Mouse (Mus musculus) kidney, postnatal 0 days (tissue): ENCODE results near the gene 6430571L13Rik. TPM values are rescaled to one million over a fixed set of nuclear protein-coding genes. Genes with fewer than 3 reads are reported as not detected.

Source experiments
- ATAC-seq: fragments of 200-750 bp; cut with Nextera tagmentation; replicated peaks from 2 replicates; pipeline ENCODE4 v1.8.0; 2017; ENCODE audit warnings: low read depth, moderate number of reproducible peaks, moderate TSS enrichment, moderate library complexity; ENCODE audit not compliant: low FRiP score
- DNase-seq: peaks from one replicate; pipeline ENCODE4 v3.0.0-alpha.2; 2016; ENCODE audit warnings: low spot score
- H3K27ac ChIP-seq: fragments of 300-500 bp; sonication (generic); 2 replicates; pipeline ENCODE4 v1.5.1; 2014; ENCODE audit warnings: mild to moderate bottlenecking
- H3K27me3 ChIP-seq: fragments of 300-500 bp; sonication (generic); 2 replicates; pipeline ENCODE4 v1.6.1; 2014; ENCODE audit warnings: low read length, mixed read lengths; ENCODE audit not compliant: insufficient read depth
- H3K36me3 ChIP-seq: fragments of 300-500 bp; sonication (generic); 2 replicates; pipeline ENCODE4 v1.6.1; 2014; ENCODE audit warnings: low read length, mixed read lengths; ENCODE audit not compliant: insufficient read depth
- H3K4me1 ChIP-seq: fragments of 300-500 bp; sonication (generic); replicated peaks from 2 replicates; pipeline ENCODE4 v1.6.1; 2014; ENCODE audit warnings: antibody characterized with exemption, low read length, mixed read lengths; ENCODE audit not compliant: insufficient read depth
- H3K4me2 ChIP-seq: fragments of 300-500 bp; sonication (generic); 2 replicates; pipeline ENCODE4 v1.6.1; 2014; ENCODE audit warnings: mild to moderate bottlenecking, low read length, moderate library complexity, mixed read lengths
- H3K4me3 ChIP-seq: fragments of 300-500 bp; sonication (generic); replicated peaks from 2 replicates; pipeline ENCODE4 v1.5.1; 2014; ENCODE audit warnings: low read depth, low read length
- H3K9ac ChIP-seq: fragments of 300-500 bp; sonication (generic); 2 replicates; pipeline ENCODE4 v1.6.1; 2014; ENCODE audit warnings: low read depth, low read length
- H3K9me3 ChIP-seq: fragments of 300-500 bp; sonication (generic); replicated peaks from 2 replicates; pipeline ENCODE4 v1.6.1; 2016; ENCODE audit warnings: low read length, inconsistent platforms, mixed read lengths
- CTCF ChIP-seq: IDR thresholded peaks from 2 replicates; pipeline ENCODE4 v1.5.1; 2016; ENCODE audit warnings: antibody characterized with exemption, low read depth, mild to moderate bottlenecking, moderate library complexity
- WGBS: fragments of 180-500 bp; shearing (Covaris S2); extraction: QIAGEN DNeasy Blood & Tissue Kit; methylation state at CpG from one replicate; pipeline ENCODE4 v1.1.7; 2014; 5-methylcytosine and 5-hydroxymethylcytosine counted together
- polyA plus RNA-seq: library from polyadenylated mRNA; unstranded; fragments of >200 nt; fragmentation: Nextera tagmentation; extraction: Ambion mirVana; gene quantifications from 2 replicates; pipeline ENCODE4 v1.2.1, GENCODE M21; 2015

6430571L13Rik gene
- polyA plus RNA-seq, 1 experiment from 2014 or later: 2.0 TPM

- TF ChIP-seq CTCF: no peak
- ATAC-seq (peak; percentile 66), DNase-seq (peak; percentile 40)
- H3K4me2 ChIP-seq: peak within 1 kb of the TSS; percentile 100
- no peaks in the 10 kb centered on the region for H3K9me3 ChIP-seq
- no peak within 1 kb of the TSS for H3K27ac ChIP-seq
- WGBS: 3% methylated on average over 30 of the region's 54 CpGs
- peak within 1 kb of the TSS; percentile 59 for H3K9ac ChIP-seq
- H3K4me3 ChIP-seq: peak within 1 kb of the TSS; percentile 59
- H3K27me3 ChIP-seq: peaks cover 50% of the 10 kb centered on the region
- H3K36me3 ChIP-seq: no peaks in the 10 kb centered on the region
- peaks cover 6% of the 10 kb centered on the region; the same call in 1 of the 2 replicates for H3K4me1 ChIP-seq
Measured at GRCm38 (mm10) chr9:107399491-107399971, 59.1 kb downstream of the 6430571L13Rik start, which contains the start of gene Cacna2d2. Cacna2d2 (plus strand) TSS chr9:107399612.

GRCm38 (mm10) chr9:107400060-107400511, 59.7 kb downstream of the 6430571L13Rik start:
- Histone ChIP-seq H3K9me3 (no peaks in the 10 kb centered on the region), H3K4me3 (peak overlapping the region; percentile 59), H3K4me2 (peak overlapping the region; percentile 100), H3K36me3 (no peaks in the 10 kb centered on the region), H3K27ac (no peak overlapping the region), H3K27me3 (peaks cover 50% of the 10 kb centered on the region), H3K4me1 (peaks cover 6% of the 10 kb centered on the region; the same call in 1 of the 2 replicates), H3K9ac (peak overlapping the region; percentile 59)
- WGBS: 2% methylated on average over 31 of the region's 45 CpGs
- ATAC-seq: peak; percentile 29
- no peak for DNase-seq
- no peak for TF ChIP-seq CTCF

- peaks cover 50% of the 10 kb centered on the region for H3K27me3 ChIP-seq
- WGBS: 16% methylated on average over 13 of the region's 13 CpGs
- H3K9me3 ChIP-seq: no peaks in the 10 kb centered on the region
- peaks cover 6% of the 10 kb centered on the region; the same call in 1 of the 2 replicates for H3K4me1 ChIP-seq
- H3K36me3 ChIP-seq: no peaks in the 10 kb centered on the region
- H3K9ac ChIP-seq: no peak overlapping the region
- ATAC-seq: no peak
- H3K4me2 ChIP-seq: peak overlapping the region; percentile 100
- no peak for DNase-seq
- no peak overlapping the region for H3K27ac ChIP-seq
- TF ChIP-seq CTCF: no peak
- peak overlapping the region; percentile 59 for H3K4me3 ChIP-seq
Measured at GRCm38 (mm10) chr9:107400666-107401285, 60.4 kb downstream of the 6430571L13Rik start.

Other genes starting within 250 kb of the 6430571L13Rik start
- gene Dock3, start 108.7 kb upstream of the 6430571L13Rik start, polyA plus RNA-seq: 0.20 and 0.37 TPM in 2 replicates
- 13.4 and 14.0 TPM in 2 replicates for gene Mapkapk3, start 50.7 kb upstream of the 6430571L13Rik start, polyA plus RNA-seq
- gene Cish, start 44.6 kb upstream of the 6430571L13Rik start, polyA plus RNA-seq: 26.2 and 30.5 TPM in 2 replicates
- 10.1 and 11.5 TPM in 2 replicates for gene Hemk1, start 2.3 kb upstream of the 6430571L13Rik start, polyA plus RNA-seq
- gene Cacna2d2, start 59.0 kb downstream of the 6430571L13Rik start, polyA plus RNA-seq: 0.64 TPM in 2 replicates
- gene Tmem115, start 193.3 kb downstream of the 6430571L13Rik start, polyA plus RNA-seq: 53.2 and 54.7 TPM in 2 replicates
- gene Cyb561d2, start 201.6 kb downstream of the 6430571L13Rik start, polyA plus RNA-seq: 50.1 and 53.9 TPM in 2 replicates
- 43.8 and 45.5 TPM in 2 replicates for gene Nprl2, start 201.6 kb downstream of the 6430571L13Rik start, polyA plus RNA-seq
- 6.7 and 7.9 TPM in 2 replicates for gene Zmynd10, start 206.7 kb downstream of the 6430571L13Rik start, polyA plus RNA-seq
- gene Rassf1, start 211.0 kb downstream of the 6430571L13Rik start, polyA plus RNA-seq: 49.8 and 53.6 TPM in 2 replicates
- gene Tusc2, start 222.7 kb downstream of the 6430571L13Rik start, polyA plus RNA-seq: 52.1 and 53.0 TPM in 2 replicates
- gene Hyal2, start 227.3 kb downstream of the 6430571L13Rik start, polyA plus RNA-seq: 87.7 and 88.8 TPM in 2 replicates
- 5.0 and 6.0 TPM in 2 replicates for gene Hyal1, start 236.3 kb downstream of the 6430571L13Rik start, polyA plus RNA-seq
- 20.3 and 22.3 TPM in 2 replicates for gene Naa80, start 238.3 kb downstream of the 6430571L13Rik start, polyA plus RNA-seq
- gene Hyal3, start 240.2 kb downstream of the 6430571L13Rik start, polyA plus RNA-seq: 1.3 and 2.0 TPM in 2 replicates
- 28.9 and 29.9 TPM in 2 replicates for gene Ifrd2, start 247.0 kb downstream of the 6430571L13Rik start, polyA plus RNA-seq